Mouse (Mus musculus) MEL (cell line): Measurements from ENCODE around the gene Veph1. TPM values are rescaled to one million over a fixed set of nuclear protein-coding genes. Genes with fewer than 3 reads are reported as not detected.
A peak's percentile ranks its signal among the peaks of the same experiment; 100 is the strongest.

ENCODE experiments used
- DNase-seq: peaks from one replicate; pipeline ENCODE4 v3.0.0; 2011; ENCODE audit warnings: low read depth, low spot score
- H3K27ac ChIP-seq: 2 replicates; pipeline ENCODE4 v1.5.1; 2012; ENCODE audit warnings: low read depth, mild to moderate bottlenecking, control low read depth, low read length, moderate library complexity; ENCODE audit not compliant: control insufficient read depth
- H3K27me3 ChIP-seq, 2 experiments: fragments of 150-350 bp in 1 of 2; sonication (generic) in 1 of 2; 2 replicates each; pipeline ENCODE4 v1.6.1; 2012; ENCODE audit warnings: low read length in 2 of 2, mild to moderate bottlenecking in 2 of 2, improper control_type of control experiment in 1 of 2, moderate library complexity in 1 of 2; ENCODE audit not compliant: insufficient read depth in 2 of 2, control insufficient read depth in 1 of 2
- H3K36me3 ChIP-seq, 2 experiments: 2 replicates each; pipeline ENCODE4 v1.6.1; 2012 to 2014; ENCODE audit warnings: low read length in 2 of 2, improper control_type of control experiment in 1 of 2, inconsistent platforms in 1 of 2, mild to moderate bottlenecking in 1 of 2; ENCODE audit not compliant: insufficient read depth in 2 of 2, control insufficient read depth in 1 of 2
- H3K4me1 ChIP-seq, 2 experiments: fragments of 150-350 bp in 1 of 2; sonication (generic) in 1 of 2; 2 replicates each; pipeline ENCODE4 v1.6.1; 2012; ENCODE audit warnings: low read length in 2 of 2, improper control_type of control experiment in 1 of 2, mild to moderate bottlenecking in 1 of 2; ENCODE audit not compliant: insufficient read depth in 2 of 2, control insufficient read depth in 1 of 2
- H3K4me3 ChIP-seq, 2 experiments: fragments of 150-350 bp in 1 of 2; sonication (generic) in 1 of 2; 2 replicates each; pipeline ENCODE4 v1.5.1; 2012; ENCODE audit warnings: low read depth in 2 of 2, low read length in 2 of 2, mild to moderate bottlenecking in 2 of 2, moderate library complexity in 2 of 2, control low read depth in 1 of 2, improper control_type of control experiment in 1 of 2; ENCODE audit not compliant: control insufficient read depth in 1 of 2, insufficient read depth in 1 of 2
- H3K79me2 ChIP-seq: 2 replicates; pipeline ENCODE4 v1.6.1; 2012; ENCODE audit warnings: mild to moderate bottlenecking, low read length, moderate library complexity; ENCODE audit not compliant: control insufficient read depth, poor library complexity, insufficient read depth
- H3K9ac ChIP-seq: 2 replicates; pipeline ENCODE4 v1.6.1; 2012; ENCODE audit warnings: low read depth, mild to moderate bottlenecking, control low read depth, low read length, moderate library complexity; ENCODE audit not compliant: control insufficient read depth, poor library complexity, severe bottlenecking
- H3K9me3 ChIP-seq: fragments of 150-350 bp; sonication (generic); replicated peaks from 2 replicates; pipeline ENCODE4 v1.6.1; 2012; ENCODE audit warnings: mild to moderate bottlenecking, low read length, improper control_type of control experiment, moderate library complexity; ENCODE audit not compliant: insufficient read depth
- CTCF ChIP-seq, 3 experiments: IDR thresholded peaks in 2 of 3; conservative IDR thresholded peaks in 1 of 3; 2 replicates each; pipeline ENCODE4 v1.5.1; 2011 to 2012; ENCODE audit warnings: low read length in 3 of 3, low read depth in 2 of 3, mild to moderate bottlenecking in 2 of 3, improper control_type of control experiment in 1 of 3, inconsistent platforms in 1 of 3, mixed read lengths in 1 of 3, moderate library complexity in 1 of 3; ENCODE audit not compliant: control insufficient read depth in 1 of 3, insufficient read depth in 1 of 3, poor library complexity in 1 of 3, severe bottlenecking in 1 of 3
- ETS1 ChIP-seq: IDR thresholded peaks from 2 replicates; pipeline ENCODE4 v1.6.1; 2012; ENCODE audit warnings: low read depth, mild to moderate bottlenecking, inconsistent platforms, low read length, improper control_type of control experiment, moderate library complexity
- GABPA ChIP-seq: IDR thresholded peaks from 2 replicates; pipeline ENCODE4 v1.6.1; 2012; ENCODE audit warnings: low read depth, mild to moderate bottlenecking, inconsistent platforms, low read length, improper control_type of control experiment, moderate library complexity
- GATA1 ChIP-seq: IDR thresholded peaks from 2 replicates; pipeline ENCODE4 v1.6.1; 2011; ENCODE audit warnings: low read depth, low read length, improper control_type of control experiment
- HCFC1 ChIP-seq: IDR thresholded peaks from 2 replicates; pipeline ENCODE4 v1.6.1; 2012; ENCODE audit warnings: low read depth, mild to moderate bottlenecking, inconsistent platforms, low read length, improper control_type of control experiment, moderate library complexity
- JUND ChIP-seq: IDR thresholded peaks from 2 replicates; pipeline ENCODE4 v1.6.1; 2011; ENCODE audit warnings: low read depth, mild to moderate bottlenecking, improper control_type of control experiment, low read length
- MAFK ChIP-seq: IDR thresholded peaks from 2 replicates; pipeline ENCODE4 v1.6.1; 2011; ENCODE audit warnings: low read depth, mild to moderate bottlenecking, low read length, improper control_type of control experiment, borderline replicate concordance
- MAZ ChIP-seq: IDR thresholded peaks from 2 replicates; pipeline ENCODE4 v1.6.1; 2012; ENCODE audit warnings: low read depth, mild to moderate bottlenecking, inconsistent platforms, low read length, improper control_type of control experiment
- MXI1 ChIP-seq: IDR thresholded peaks from 2 replicates; pipeline ENCODE4 v1.6.1; 2011; ENCODE audit warnings: mild to moderate bottlenecking, low read depth, low read length, improper control_type of control experiment
- MYB ChIP-seq: IDR thresholded peaks from 2 replicates; pipeline ENCODE4 v1.6.1; 2011; ENCODE audit warnings: mild to moderate bottlenecking, low read depth, low read length, improper control_type of control experiment
- NELFE ChIP-seq: IDR thresholded peaks from 2 replicates; pipeline ENCODE4 v1.6.1; 2011; ENCODE audit warnings: low read depth, low read length, improper control_type of control experiment
- NRF1 ChIP-seq: IDR thresholded peaks from 2 replicates; pipeline ENCODE4 v1.6.1; 2014; ENCODE audit warnings: low read depth, mild to moderate bottlenecking, inconsistent platforms, low read length, improper control_type of control experiment, moderate library complexity; ENCODE audit not compliant: poor library complexity, insufficient read depth, severe bottlenecking
- POLR2AphosphoS2 ChIP-seq: IDR thresholded peaks from 2 replicates; pipeline ENCODE4 v1.6.1; 2011; ENCODE audit warnings: low read length, improper control_type of control experiment
- RAD21 ChIP-seq: IDR thresholded peaks from 2 replicates; pipeline ENCODE4 v1.6.1; 2011; ENCODE audit warnings: mild to moderate bottlenecking, low read depth, low read length, improper control_type of control experiment
- RCOR1 ChIP-seq: IDR thresholded peaks from 2 replicates; pipeline ENCODE4 v1.6.1; 2012; ENCODE audit warnings: low read depth, mild to moderate bottlenecking, inconsistent platforms, low read length, improper control_type of control experiment
- SIN3A ChIP-seq: IDR thresholded peaks from 2 replicates; pipeline ENCODE4 v1.6.1; 2012; ENCODE audit warnings: low read length, improper control_type of control experiment, inconsistent platforms
- SMC3 ChIP-seq: IDR thresholded peaks from 2 replicates; pipeline ENCODE4 v1.6.1; 2011; ENCODE audit warnings: low read depth, low read length, improper control_type of control experiment
- TAL1 ChIP-seq: IDR thresholded peaks from 2 replicates; pipeline ENCODE4 v1.6.1; 2012; ENCODE audit warnings: mild to moderate bottlenecking, inconsistent platforms, low read length, moderate library complexity, mixed read lengths
- USF1 ChIP-seq: IDR thresholded peaks from 2 replicates; pipeline ENCODE4 v1.6.1; 2014; ENCODE audit warnings: low read depth, mild to moderate bottlenecking, inconsistent platforms, low read length, improper control_type of control experiment, moderate library complexity
- ZC3H11A ChIP-seq: IDR thresholded peaks from 2 replicates; pipeline ENCODE4 v1.6.1; 2012; ENCODE audit warnings: low read depth, mild to moderate bottlenecking, inconsistent platforms, low read length, improper control_type of control experiment
- ZMIZ1 ChIP-seq: IDR thresholded peaks from 2 replicates; pipeline ENCODE4 v1.6.1; 2012; ENCODE audit warnings: low read depth, mild to moderate bottlenecking, inconsistent platforms, low read length, improper control_type of control experiment, moderate library complexity
- ZNF384 ChIP-seq: IDR thresholded peaks from 2 replicates; pipeline ENCODE4 v1.6.1; 2012; ENCODE audit warnings: low read depth, mild to moderate bottlenecking, inconsistent platforms, low read length, improper control_type of control experiment
- polyA plus RNA-seq, 2 experiments: library from polyadenylated mRNA; stranded (reverse) in 1 of 2; unstranded in 1 of 2; fragments of >175 nt in 1 of 2; fragments of >200 nt in 1 of 2; gene quantifications; 2 replicates each; pipeline versions ENCODE4 v1.2.1 to v1.2.4; 2012; ENCODE audit warnings: low replicate concordance in 2 of 2, low read depth in 1 of 2; ENCODE audit not compliant: insufficient read length in 2 of 2, insufficient read depth in 1 of 2, missing spikeins in 1 of 2
- total RNA-seq: library from RNA; depleted of rRNA; stranded (reverse); fragments of 300-350 nt; gene quantifications from 2 replicates; pipeline ENCODE4 v1.2.3, GENCODE M21; 2012

Gene Veph1
- total and polyA plus RNA-seq, 3 experiments, result 0.01 TPM; not detected in 2

GRCm38 (mm10) chr3:66055652-66056051 lies 241.0 kb downstream of the Veph1 start:
- Histone ChIP-seq H3K4me3 (no peak overlapping the region), H3K36me3 (no peaks in the 10 kb centered on the region; a peak in 1 of 4 replicates), H3K9me3 (no peaks in the 10 kb centered on the region), H3K4me1 (peaks cover 0 to 8% of the 10 kb centered on the region in 2 experiments; a peak in 2 of 4 replicates), H3K79me2 (no peaks in the 10 kb centered on the region), H3K27ac (no peak overlapping the region), H3K9ac (no peak overlapping the region), H3K27me3 (peaks cover 0 to 2% of the 10 kb centered on the region in 2 experiments; a peak in 1 of 4 replicates)
- DNase-seq, result peak; percentile 44
- TF ChIP-seq SMC3, result no peak

GRCm38 (mm10) chr3:66050092-66050886 lies 246.3 kb downstream of the Veph1 start:
- Histone ChIP-seq H3K27ac (no peak overlapping the region), H3K9me3 (no peaks in the 10 kb centered on the region), H3K4me1 (no peaks in the 10 kb centered on the region), H3K27me3 (no peaks in the 10 kb centered on the region; a peak in 1 of 4 replicates), H3K4me3 (no peak overlapping the region), H3K36me3 (no peaks in the 10 kb centered on the region), H3K79me2 (no peaks in the 10 kb centered on the region), H3K9ac (no peak overlapping the region)
- no peak for DNase-seq
- TF ChIP-seq POLR2AphosphoS2, result no peak
- no peak for TF ChIP-seq ZNF384
- TF ChIP-seq SIN3A, result no peak
- no peak for TF ChIP-seq ZMIZ1
- no peak for TF ChIP-seq JUND
- TF ChIP-seq TAL1, result no peak
- no peak for TF ChIP-seq SMC3

- no peak for TF ChIP-seq MXI1
- TF ChIP-seq ETS1, result no peak
- no peak for TF ChIP-seq NRF1
- TF ChIP-seq POLR2AphosphoS2, result no peak
- no peak for TF ChIP-seq SIN3A
- no peak for TF ChIP-seq ZNF384
- no peak for TF ChIP-seq CTCF (IDR thresholded peaks at IDR 0.05 in 2 of 3, conservative IDR thresholded peaks at IDR 0.05 in 1 of 3; ENCODE audit: control insufficient read depth in 1 of 3, insufficient read depth in 1 of 3, low read depth in 2 of 3, low read length in 3 of 3, poor library complexity in 1 of 3, severe bottlenecking in 1 of 3)
- no peak for TF ChIP-seq MYB
- no peak for TF ChIP-seq GATA1
- TF ChIP-seq USF1, result no peak
- no peak for TF ChIP-seq NELFE
- TF ChIP-seq RAD21, result no peak
- no peak for TF ChIP-seq HCFC1
- TF ChIP-seq GABPA, result no peak
- TF ChIP-seq RCOR1, result no peak
- no peak for TF ChIP-seq MAFK
- TF ChIP-seq ZC3H11A, result no peak
- TF ChIP-seq MAZ, result no peak
- Histone ChIP-seq H3K9me3 (no peaks in the 10 kb centered on the region), H3K4me3 (no peak overlapping the region), H3K4me1 (no peaks in the 10 kb centered on the region), H3K27me3 (no peaks in the 10 kb centered on the region; a peak in 1 of 4 replicates), H3K79me2 (no peaks in the 10 kb centered on the region), H3K9ac (no peak overlapping the region), H3K36me3 (no peaks in the 10 kb centered on the region), H3K27ac (no peak overlapping the region)
- DNase-seq, result no peak
These were observed 255.7 kb downstream of the Veph1 start for GRCm38 (mm10) chr3:66040857-66041494.
